Mouse (Mus musculus) cortical plate, adult 2 months (tissue): ENCODE measurements around the gene Gpr55.

Experiments used
- CTCF ChIP-seq: fragments of 200-500 bp; IDR thresholded peaks from 2 replicates; pipeline ENCODE4 v1.5.1; 2011; ENCODE audit warnings: mild to moderate bottlenecking, control low read depth, low read length; ENCODE audit not compliant: insufficient read depth; ENCODE audit errors: extremely low read depth
- POLR2A ChIP-seq: fragments of 200-500 bp; IDR thresholded peaks from 2 replicates; pipeline ENCODE4 v1.6.1; 2011; ENCODE audit warnings: mild to moderate bottlenecking, low read length, control low read depth; ENCODE audit not compliant: insufficient read depth; ENCODE audit errors: extremely low read depth

- TF ChIP-seq POLR2A (no peak), CTCF (no peak)
Observed at GRCm38 (mm10) chr1:85981738-85982357, 21.0 kb upstream of the Gpr55 start.
